Mouse (Mus musculus): ENCODE results near the gene Armc6.

Gene Armc6

GRCm38 (mm10) chr8:70195762-70196161 is 38.5 kb downstream of the Armc6 start:
- no peak for DNase-seq (ENCODE audit: low spot score in 2 of 2)

GRCm38 (mm10) chr8:70194191-70194590 is 40.1 kb downstream of the Armc6 start:
- DNase-seq (ENCODE audit: low spot score in 2 of 2): no peak

DNA sequence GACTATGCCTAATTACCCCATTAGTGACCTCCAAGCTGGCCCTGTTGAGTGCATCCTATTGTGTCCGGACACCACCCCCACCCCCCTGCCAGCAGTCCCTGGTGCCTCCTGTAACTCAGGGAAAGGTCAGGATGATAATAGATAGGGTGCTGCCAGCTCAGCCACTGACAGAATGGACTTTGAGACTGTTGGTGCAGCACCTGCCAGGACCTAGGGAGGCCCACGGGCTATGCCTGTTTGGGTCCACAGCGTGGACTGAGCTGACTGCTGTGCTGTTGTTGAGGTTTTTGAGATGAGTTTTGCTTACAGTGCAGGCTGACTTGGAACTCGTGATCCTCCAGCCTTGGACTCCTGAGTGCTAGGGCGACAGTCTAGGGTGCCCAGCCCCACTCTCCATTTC is 41.0 kb downstream of the Armc6 start:
- no peak for DNase-seq (ENCODE audit: low spot score in 2 of 2)

GRCm38 (mm10) chr8:70188707-70189106 is 45.6 kb downstream of the Armc6 start:
- DNase-seq (ENCODE audit: low spot score in 2 of 2): no peak

- DNase-seq (ENCODE audit: low spot score in 2 of 2): no peak
These were observed 51.1 kb downstream of the Armc6 start for GRCm38 (mm10) chr8:70183194-70183593.

GRCm38 (mm10) chr8:70181903-70182252 is 52.4 kb downstream of the Armc6 start:
- DNase-seq (ENCODE audit: low spot score in 2 of 2): no peak

GRCm38 (mm10) chr8:70181212-70181902 is 52.9 kb downstream of the Armc6 start:
- DNase-seq (ENCODE audit: low spot score in 2 of 2): no peak

GRCm38 (mm10) chr8:70179082-70179481 is 55.2 kb downstream of the Armc6 start:
- DNase-seq (ENCODE audit: low spot score in 2 of 2): no peak

- no peak for DNase-seq (ENCODE audit: low spot score in 2 of 2)
These were observed 56.0 kb downstream of the Armc6 start for GRCm38 (mm10) chr8:70178231-70178630.

DNA sequence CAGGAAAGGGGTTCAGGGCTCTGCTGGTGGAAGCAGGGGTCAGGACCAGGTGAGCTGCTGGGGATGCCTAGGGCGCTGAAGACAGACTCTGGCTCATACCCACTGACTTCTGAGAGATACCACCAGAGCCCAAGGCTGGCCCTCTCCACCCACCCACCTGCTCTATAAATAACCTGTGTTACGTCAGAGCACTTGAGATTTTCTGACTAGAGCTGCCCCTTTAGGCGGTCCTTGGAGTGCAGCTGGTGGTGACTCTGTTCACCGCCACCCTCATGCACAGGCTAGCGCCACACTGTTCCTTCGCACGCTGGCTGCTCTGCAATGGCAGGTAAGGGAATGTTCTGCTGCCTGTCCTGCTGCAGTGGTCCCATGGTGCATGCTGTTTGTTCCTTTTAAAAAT is 60.2 kb downstream of the Armc6 start:
- no peak for DNase-seq (ENCODE audit: low spot score in 2 of 2)

DNA sequence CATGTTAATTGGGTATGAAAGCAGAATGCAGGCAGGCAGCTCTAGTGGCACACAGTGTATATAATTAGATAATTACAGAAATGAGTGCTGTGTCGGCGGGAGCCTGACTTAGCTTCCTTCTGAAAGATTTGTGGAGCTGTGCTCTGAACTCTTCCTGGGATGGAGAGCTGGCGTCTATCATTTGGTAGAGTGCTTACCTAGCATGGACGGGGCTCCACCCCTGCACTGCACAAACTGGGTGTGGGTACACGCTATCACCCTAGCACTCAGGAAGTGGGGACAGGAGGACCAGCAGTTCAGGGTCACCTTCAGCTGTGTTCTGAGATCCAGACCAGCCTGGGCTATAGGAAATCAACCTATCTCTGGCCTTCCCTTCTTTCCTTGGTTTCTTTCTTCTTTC is 60.9 kb downstream of the Armc6 start:
- no peak for DNase-seq (ENCODE audit: low spot score in 2 of 2)

DNA sequence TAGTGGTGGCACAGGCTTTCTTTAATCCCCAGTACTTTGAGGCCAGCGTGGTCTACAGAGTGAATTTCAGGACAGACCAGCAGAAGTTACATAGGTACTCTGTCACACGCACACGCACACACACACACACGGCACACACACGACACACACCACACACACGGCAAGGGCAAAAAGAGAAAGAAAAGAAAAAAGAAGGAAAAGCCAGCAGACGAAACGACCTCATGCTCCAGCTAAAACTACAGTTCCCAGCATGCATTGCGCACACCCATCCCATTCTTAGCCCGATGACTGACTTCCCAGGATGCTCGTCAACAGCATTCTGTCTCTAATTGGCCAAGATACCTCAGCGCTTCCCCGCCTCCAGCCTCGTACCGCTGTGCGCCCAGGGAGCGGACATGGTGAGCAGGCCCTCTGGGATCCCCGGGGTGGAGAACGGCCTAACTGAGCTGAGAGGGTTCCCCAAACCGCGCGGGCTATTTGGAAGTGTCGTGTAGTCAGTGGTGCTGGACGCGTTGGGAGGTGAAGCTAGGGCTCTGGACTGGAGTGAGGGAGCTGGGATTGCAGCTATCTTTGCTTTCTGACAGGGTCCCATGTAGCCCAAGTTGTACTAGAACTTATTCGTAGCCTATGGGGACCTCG is 62.1 kb downstream of the Armc6 start, which contains the start of gene Tmem161a:
Tmem161a (plus strand) TSS at position 314 of the 639 bp plus-strand sequence.
- DNase-seq (ENCODE audit: low spot score in 2 of 2): peak; percentile 86 to 92

DNA sequence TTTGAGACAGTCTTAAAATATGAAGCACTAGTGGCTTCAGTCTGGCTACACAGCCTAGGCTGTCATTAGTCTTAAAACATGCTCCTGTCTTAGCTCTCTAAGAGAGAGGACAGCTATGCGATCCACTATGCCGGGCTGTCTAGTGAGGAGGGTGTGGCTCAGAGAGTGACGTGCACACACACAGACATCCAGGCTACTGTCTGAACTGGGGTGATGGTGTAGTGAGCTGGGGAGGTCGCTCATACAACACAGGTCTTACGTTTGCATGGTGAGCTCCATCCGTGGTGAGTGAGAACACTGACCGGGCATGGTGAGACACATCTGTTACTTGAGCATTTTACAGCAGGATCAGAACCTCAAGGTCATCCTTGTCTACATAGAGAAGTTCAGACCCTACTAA is 63.0 kb downstream of the Armc6 start:
- no peak for DNase-seq (ENCODE audit: low spot score in 2 of 2)

DNA sequence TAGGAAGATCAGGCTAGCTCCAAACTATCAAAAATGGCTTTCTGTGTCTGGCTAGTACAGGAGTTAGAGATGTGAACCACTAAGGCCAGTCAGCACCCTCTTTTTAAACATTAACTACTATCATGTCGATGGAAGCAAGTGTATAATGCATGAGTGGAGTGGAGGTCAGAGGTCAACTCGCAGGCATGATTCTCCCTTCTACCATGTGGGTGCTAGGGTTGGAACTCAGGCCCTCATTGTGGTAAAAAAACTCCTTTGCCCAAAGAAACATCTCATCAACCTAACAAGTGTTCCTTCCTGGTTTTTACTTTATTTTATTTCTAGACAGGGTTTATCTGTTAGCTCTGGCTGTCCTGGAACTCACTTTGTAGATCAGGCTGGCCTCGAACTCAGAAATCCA is 63.5 kb downstream of the Armc6 start:
- no peak for DNase-seq (ENCODE audit: low spot score in 2 of 2)
